Mouse (Mus musculus): Measurements from ENCODE around the gene Elmod2. TPM values are rescaled to one million over a fixed set of nuclear protein-coding genes. Genes with fewer than 3 reads are reported as not detected.

Elmod2 gene
- total RNA-seq (2014; rRNA removed; ENCODE audit: low replicate concordance) = 8.2 and 9.2 TPM in 2 replicates
- 5.6 and 6.0 TPM in 2 replicates for polyA plus RNA-seq (2015; fragmentation: Nextera tagmentation; extraction: Ambion mirVana)

- H3K9ac ChIP-seq (replicated peaks; ENCODE audit: low read depth, low read length) = peak within 1 kb of the TSS; percentile 77
- H3K9me3 ChIP-seq (replicated peaks; ENCODE audit: control insufficient read depth, low read length) = no peaks in the 10 kb centered on the region
- H3K27ac ChIP-seq (ENCODE audit: low read depth) = 0 out of 2 replicates have a peak within 1 kb of the TSS, but pooled peaks have one; percentile 32
- DNase-seq (ENCODE audit: low spot score) (peak; percentile 98), ATAC-seq (ENCODE audit: insufficient read depth, low read depth) (peak; percentile 99)
- WGBS = under 1% methylated on average over 83 of the region's 85 CpGs
- peak within 1 kb of the TSS; percentile 98 for H3K4me2 ChIP-seq (ENCODE audit: low read depth, low read length)
- H3K4me3 ChIP-seq (ENCODE audit: low read depth, low read length) = peak within 1 kb of the TSS; percentile 82
- H3K36me3 ChIP-seq (replicated peaks; ENCODE audit: control insufficient read depth, insufficient read depth, low read length) = peaks cover 12% of the 10 kb centered on the region; the same call in 1 of the 2 replicates
- no peaks in the 10 kb centered on the region for H3K4me1 ChIP-seq (ENCODE audit: control insufficient read depth, insufficient read depth)
- no peaks in the 10 kb centered on the region; the same call in 1 of the 2 replicates for H3K27me3 ChIP-seq (ENCODE audit: control insufficient read depth, insufficient read depth, low read length)
- no peak for TF ChIP-seq CTCF (IDR thresholded peaks at IDR 0.05; ENCODE audit: low read depth)
- TF ChIP-seq EP300 (IDR thresholded peaks at IDR 0.05; ENCODE audit: low read depth) = no peak
Measured at GRCm38 (mm10) chr8:83331899-83332697, at the start of gene Elmod2. Elmod2 (minus strand) TSS chr8:83332486.

GRCm38 (mm10) chr8:83381016-83381415 lies 48.7 kb upstream of the Elmod2 start:
- no peak overlapping the region for H3K27ac ChIP-seq (ENCODE audit: low read depth)
- no peaks in the 10 kb centered on the region for H3K27me3 ChIP-seq (ENCODE audit: control insufficient read depth, insufficient read depth, low read length)
- H3K9me3 ChIP-seq (replicated peaks; ENCODE audit: control insufficient read depth, low read length) = no peaks in the 10 kb centered on the region
- H3K36me3 ChIP-seq (replicated peaks; ENCODE audit: control insufficient read depth, insufficient read depth, low read length) = no peaks in the 10 kb centered on the region
- DNase-seq (ENCODE audit: low spot score) = no peak
- H3K4me3 ChIP-seq (ENCODE audit: low read depth, low read length) = no peak overlapping the region
- no peak for ATAC-seq (ENCODE audit: insufficient read depth, low read depth)
- no peak overlapping the region for H3K9ac ChIP-seq (replicated peaks; ENCODE audit: low read depth, low read length)
- H3K4me1 ChIP-seq (ENCODE audit: control insufficient read depth, insufficient read depth) = no peaks in the 10 kb centered on the region
- no peak overlapping the region for H3K4me2 ChIP-seq (ENCODE audit: low read depth, low read length)
- WGBS = 73% methylated on average over 2 of the region's 2 CpGs
- TF ChIP-seq CTCF (IDR thresholded peaks at IDR 0.05; ENCODE audit: low read depth) (no peak), EP300 (IDR thresholded peaks at IDR 0.05; ENCODE audit: low read depth) (no peak)

GRCm38 (mm10) chr8:83380141-83380540 lies 47.9 kb upstream of the Elmod2 start:
- no peaks in the 10 kb centered on the region for H3K4me1 ChIP-seq (ENCODE audit: control insufficient read depth, insufficient read depth)
- H3K27ac ChIP-seq (ENCODE audit: low read depth) = no peak overlapping the region
- no peaks in the 10 kb centered on the region for H3K27me3 ChIP-seq (ENCODE audit: control insufficient read depth, insufficient read depth, low read length)
- ATAC-seq (ENCODE audit: insufficient read depth, low read depth) (no peak), DNase-seq (ENCODE audit: low spot score) (no peak)
- no peaks in the 10 kb centered on the region for H3K9me3 ChIP-seq (replicated peaks; ENCODE audit: control insufficient read depth, low read length)
- H3K4me3 ChIP-seq (ENCODE audit: low read depth, low read length) = no peak overlapping the region
- H3K36me3 ChIP-seq (replicated peaks; ENCODE audit: control insufficient read depth, insufficient read depth, low read length) = no peaks in the 10 kb centered on the region
- TF ChIP-seq EP300 (IDR thresholded peaks at IDR 0.05; ENCODE audit: low read depth) (no peak), CTCF (IDR thresholded peaks at IDR 0.05; ENCODE audit: low read depth) (no peak)
- 52% methylated on average over 4 of the region's 4 CpGs for WGBS
- H3K9ac ChIP-seq (replicated peaks; ENCODE audit: low read depth, low read length) = no peak overlapping the region
- H3K4me2 ChIP-seq (ENCODE audit: low read depth, low read length) = no peak overlapping the region

GRCm38 (mm10) chr8:83377231-83377630 lies 44.9 kb upstream of the Elmod2 start:
- H3K4me2 ChIP-seq (ENCODE audit: low read depth, low read length) = no peak overlapping the region
- no peak overlapping the region for H3K9ac ChIP-seq (replicated peaks; ENCODE audit: low read depth, low read length)
- H3K4me1 ChIP-seq (ENCODE audit: control insufficient read depth, insufficient read depth) = no peaks in the 10 kb centered on the region
- no peaks in the 10 kb centered on the region for H3K36me3 ChIP-seq (replicated peaks; ENCODE audit: control insufficient read depth, insufficient read depth, low read length)
- no peak for ATAC-seq (ENCODE audit: insufficient read depth, low read depth)
- no peak for DNase-seq (ENCODE audit: low spot score)
- H3K4me3 ChIP-seq (ENCODE audit: low read depth, low read length) = no peak overlapping the region
- no peaks in the 10 kb centered on the region for H3K9me3 ChIP-seq (replicated peaks; ENCODE audit: control insufficient read depth, low read length)
- H3K27ac ChIP-seq (ENCODE audit: low read depth) = no peak overlapping the region
- no peaks in the 10 kb centered on the region for H3K27me3 ChIP-seq (ENCODE audit: control insufficient read depth, insufficient read depth, low read length)
- no peak for TF ChIP-seq EP300 (IDR thresholded peaks at IDR 0.05; ENCODE audit: low read depth)
- TF ChIP-seq CTCF (IDR thresholded peaks at IDR 0.05; ENCODE audit: low read depth) = no peak

GRCm38 (mm10) chr8:83363156-83363769 lies 31.0 kb upstream of the Elmod2 start:
- peaks cover 1% of the 10 kb centered on the region; the same call in 1 of the 2 replicates for H3K9me3 ChIP-seq (replicated peaks; ENCODE audit: control insufficient read depth, low read length)
- H3K4me1 ChIP-seq (ENCODE audit: control insufficient read depth, insufficient read depth) = no peaks in the 10 kb centered on the region
- no peak for DNase-seq (ENCODE audit: low spot score)
- TF ChIP-seq CTCF (IDR thresholded peaks at IDR 0.05; ENCODE audit: low read depth) (no peak), EP300 (IDR thresholded peaks at IDR 0.05; ENCODE audit: low read depth) (no peak)
- WGBS = 75% methylated on average over 7 of the region's 7 CpGs
- no peak overlapping the region for H3K9ac ChIP-seq (replicated peaks; ENCODE audit: low read depth, low read length)
- H3K36me3 ChIP-seq (replicated peaks; ENCODE audit: control insufficient read depth, insufficient read depth, low read length) = no peaks in the 10 kb centered on the region
- no peaks in the 10 kb centered on the region for H3K27me3 ChIP-seq (ENCODE audit: control insufficient read depth, insufficient read depth, low read length)
- H3K27ac ChIP-seq (ENCODE audit: low read depth) = no peak overlapping the region
- ATAC-seq (ENCODE audit: insufficient read depth, low read depth) = no peak
- no peak overlapping the region for H3K4me3 ChIP-seq (ENCODE audit: low read depth, low read length)
- no peak overlapping the region for H3K4me2 ChIP-seq (ENCODE audit: low read depth, low read length)

All from heart, postnatal 0 days (tissue).